ENCODE assay signal across 16 mouse cellular contexts in genomic region chr13:98118291-98118690, GRCm38 (mm10).
DNase-seq lines count a peak whose midpoint lies in the region; ATAC-seq and TF ChIP-seq lines count a peak whose summit lies in the region.
"Had no signal": no experiment of that assay in that cellular context is flagged by ENCODE, and none has a peak within 500 bp of the region (broad histone marks: within the 10 kb centered on the region; RNA-seq: fewer than 3 reads in every experiment).

No protein-coding gene starts in this region.

- TF ChIP-seq CTCF in kidney, postnatal 0 days (IDR thresholded peaks at IDR 0.05; ENCODE audit: low read depth), result no peak

- peak overlapping the region; percentile 39; the same call in 1 of the 2 replicates for H3K27ac ChIP-seq in kidney, postnatal 0 days
- H3K27ac ChIP-seq in brown adipose tissue, adult 24 weeks (replicated peaks; ENCODE audit: low read depth, low read length), result 0 out of 2 replicates have a peak overlapping the region, but pooled peaks have one; percentile 19
- H3K27ac ChIP-seq: embryonic facial prominence, embryonic 12.5 days; limb, embryonic 10.5 days; liver, embryonic 12.5 days; midbrain, embryonic 15.5 days had no signal

- intact Hi-C loops in gastrocnemius, postnatal 36 days (cut with DNase I), result no loop called here

- H3K4me1 ChIP-seq in kidney, postnatal 0 days (replicated peaks; ENCODE audit: insufficient read depth, low read length), result no peaks in the 10 kb centered on the region
- peaks cover 38% of the 10 kb centered on the region for H3K4me1 ChIP-seq in brown adipose tissue, adult 24 weeks (ENCODE audit: control insufficient read depth, insufficient read depth, insufficient read length, low read length)
- H3K4me1 ChIP-seq: liver, embryonic 12.5 days; midbrain, embryonic 15.5 days had no signal

- 62% methylated on average over 4 of the region's 4 CpGs for WGBS in kidney, postnatal 0 days

- no peaks in the 10 kb centered on the region for H3K27me3 ChIP-seq in kidney, postnatal 0 days (ENCODE audit: insufficient read depth, low read length)
- H3K27me3 ChIP-seq: embryonic facial prominence, embryonic 12.5 days; midbrain, embryonic 15.5 days; Patski had no signal

- no peak overlapping the region for H3K4me2 ChIP-seq in kidney, postnatal 0 days (ENCODE audit: low read length)
- H3K4me2 ChIP-seq: embryonic facial prominence, embryonic 12.5 days; liver, embryonic 12.5 days; midbrain, embryonic 15.5 days had no signal

- no peak overlapping the region for H3K9ac ChIP-seq in kidney, postnatal 0 days (ENCODE audit: low read depth, low read length)
- H3K9ac ChIP-seq: embryonic facial prominence, embryonic 12.5 days; liver, embryonic 12.5 days; midbrain, embryonic 15.5 days had no signal

- H3K36me3 ChIP-seq in kidney, postnatal 0 days (ENCODE audit: insufficient read depth, low read length), result no peaks in the 10 kb centered on the region
- H3K36me3 ChIP-seq: embryonic facial prominence, embryonic 12.5 days; limb, embryonic 10.5 days; liver, embryonic 12.5 days; midbrain, embryonic 15.5 days had no signal

- H3K9me3 ChIP-seq in kidney, postnatal 0 days (replicated peaks; ENCODE audit: low read length), result no peaks in the 10 kb centered on the region
- H3K9me3 ChIP-seq: embryonic facial prominence, embryonic 12.5 days; limb, embryonic 10.5 days; liver, embryonic 12.5 days; midbrain, embryonic 15.5 days had no signal

- DNase-seq in gastrocnemius, adult 18-20 months (ENCODE audit: low spot score), result peak; percentile 22
- no peak for DNase-seq in gastrocnemius, postnatal 36 days
- no peak for DNase-seq in kidney, postnatal 0 days (ENCODE audit: low spot score)
- DNase-seq in kidney, adult 11 months, result no peak
- peak; percentile 23 to 64 for DNase-seq in lung, postnatal 4 days
- DNase-seq in cerebellum, adult 11-12 months, result no peak
- DNase-seq in spleen, adult 18-20 months, result no peak
- DNase-seq: cerebellum, adult 11 months; kidney, adult 8-10 months had no signal

- no peak for ATAC-seq in kidney, postnatal 0 days (replicated peaks; ENCODE audit: low FRiP score, low read depth)
- ATAC-seq: hindbrain, embryonic 16.5 days; liver, embryonic 12.5 days; midbrain, embryonic 15.5 days; Patski had no signal

- H3K4me3 ChIP-seq in kidney, postnatal 0 days (replicated peaks; ENCODE audit: low read depth, low read length), result no peak overlapping the region
- H3K4me3 ChIP-seq in brown adipose tissue, adult 24 weeks (ENCODE audit: insufficient read depth, low read depth, low read length), result no peak overlapping the region
- H3K4me3 ChIP-seq: embryonic facial prominence, embryonic 12.5 days; limb, embryonic 10.5 days; liver, embryonic 12.5 days; midbrain, embryonic 15.5 days had no signal

Comparison
In these comparisons a context has a peak if more than half of its experiments do, and no peak if none do; other contexts are left out.
1. DNase-seq: peak in gastrocnemius, adult 18-20 months (single experiment) and lung, postnatal 4 days (2 of 2); none in gastrocnemius, postnatal 36 days (0 of 2), kidney, postnatal 0 days (single experiment), kidney, adult 11 months (single experiment), cerebellum, adult 11-12 months (single experiment) and spleen, adult 18-20 months (0 of 2).